Mouse (Mus musculus): ENCODE results near the gene Hdac2.

Hdac2 gene

GRCm38 (mm10) chr10:36974086-36974675 is at the start of gene Hdac2:
Gene Hdac2, plus strand, starts transcription at chr10:36974544.
- peak; percentile 85 for DNase-seq

- DNase-seq: no peak
Measured at GRCm38 (mm10) chr10:36928212-36928611, 46.1 kb upstream of the Hdac2 start.

DNA sequence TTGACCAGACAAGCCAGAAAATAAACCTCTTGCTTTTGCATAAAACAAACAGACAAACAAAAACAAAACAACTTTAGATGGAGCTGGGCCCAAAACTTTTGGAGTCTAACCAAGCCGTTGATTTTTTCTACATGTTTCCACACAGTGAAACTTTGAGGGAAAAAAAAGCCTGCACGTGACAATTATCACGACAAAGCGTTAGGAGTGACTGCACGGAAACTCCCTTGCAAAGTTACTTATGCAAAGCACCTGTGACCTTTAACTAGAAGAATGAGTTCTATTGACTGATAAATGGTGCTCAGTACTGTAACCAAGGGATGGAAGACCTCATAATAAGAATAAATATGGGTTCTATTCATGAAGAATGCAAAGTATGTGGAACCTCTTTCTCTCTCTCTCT is 38.5 kb upstream of the Hdac2 start:
- no peak for DNase-seq

DNA sequence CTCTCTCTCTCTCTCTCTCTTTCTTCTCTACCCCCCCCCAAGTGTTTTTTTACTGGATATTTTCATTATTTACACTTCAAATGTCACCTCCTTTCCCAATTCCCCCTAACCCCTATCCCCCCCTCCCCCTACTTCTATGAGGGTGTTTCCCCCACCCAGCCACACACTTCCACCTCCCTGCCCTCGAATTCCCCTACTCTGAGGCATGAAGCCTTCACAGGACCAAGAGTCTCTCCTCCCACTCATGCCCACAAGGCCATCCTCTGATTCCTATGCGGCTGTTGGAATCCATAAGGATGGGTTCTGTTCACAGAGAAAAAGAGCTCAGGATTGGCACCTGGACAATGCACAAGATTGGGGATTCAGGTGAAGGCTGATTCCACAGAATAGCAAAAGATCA is 38.1 kb upstream of the Hdac2 start:
- no peak for DNase-seq

DNA sequence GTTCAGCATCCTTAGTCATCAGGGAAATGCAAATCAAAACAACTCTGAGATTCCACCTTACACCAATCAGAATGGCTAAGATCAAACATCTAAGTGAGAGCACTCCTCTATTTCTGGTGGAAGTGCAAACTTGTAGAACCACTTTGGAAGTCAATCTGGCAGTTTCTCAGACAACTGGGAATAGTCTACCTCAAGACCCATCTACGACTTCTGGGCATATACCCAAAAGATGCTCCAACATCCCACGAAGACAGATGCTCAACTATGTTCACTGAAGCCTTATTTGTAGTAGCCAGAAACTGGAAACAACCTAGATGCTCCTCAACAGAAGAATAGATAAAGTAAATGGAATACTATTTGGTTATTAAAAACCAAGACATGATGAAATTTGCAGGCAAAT is 22.6 kb upstream of the Hdac2 start:
- peak; percentile 33 for DNase-seq

DNA sequence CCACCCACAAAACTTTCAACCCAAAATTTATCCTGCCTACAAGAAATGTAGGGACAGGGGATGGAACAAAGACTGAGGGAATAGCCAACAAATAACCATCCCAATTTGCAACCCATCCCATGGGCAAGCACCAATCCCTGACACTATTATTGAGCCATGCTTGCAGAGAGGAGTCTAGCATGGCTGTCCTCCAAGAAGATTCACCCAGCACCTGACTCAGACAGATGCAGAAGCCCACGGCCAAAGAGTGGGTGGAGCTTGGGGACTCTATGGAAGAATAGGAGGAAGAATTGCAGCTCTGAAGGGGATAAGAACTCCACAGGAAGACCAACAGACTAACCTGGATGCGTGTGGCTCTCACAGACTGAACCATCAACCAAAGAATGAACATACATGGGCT is 21.7 kb upstream of the Hdac2 start:
- DNase-seq: peak; percentile 12

GRCm38 (mm10) chr10:36959563-36960110 is 14.7 kb upstream of the Hdac2 start:
- DNase-seq: no peak

DNA sequence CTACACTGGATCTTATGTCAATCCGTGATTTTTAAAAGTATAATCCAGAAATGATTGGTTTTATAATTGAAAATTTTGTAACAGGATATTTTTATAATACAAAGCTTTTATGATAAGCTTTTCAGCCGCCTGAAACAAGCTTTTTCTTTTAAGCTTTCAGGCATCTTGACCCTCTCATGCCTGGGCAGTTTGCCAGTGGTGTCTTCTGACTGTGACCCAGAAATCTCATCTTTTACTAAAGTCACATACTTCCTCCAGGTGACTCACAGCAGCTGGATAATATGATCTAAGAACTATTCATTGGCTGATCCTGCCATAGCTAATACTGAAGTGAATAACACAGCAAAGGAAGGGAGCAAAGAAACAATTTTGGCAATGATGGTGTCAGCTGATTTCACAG is 9.9 kb upstream of the Hdac2 start:
- no peak for DNase-seq

- peak; percentile 73 for DNase-seq
Measured at GRCm38 (mm10) chr10:36974676-36975520, 554 bp downstream of the Hdac2 start.

GRCm38 (mm10) chr10:36981866-36982265 is 7.5 kb downstream of the Hdac2 start:
- no peak for DNase-seq

- no peak for DNase-seq
Measured at GRCm38 (mm10) chr10:36992149-36992548, 17.8 kb downstream of the Hdac2 start.

DNA sequence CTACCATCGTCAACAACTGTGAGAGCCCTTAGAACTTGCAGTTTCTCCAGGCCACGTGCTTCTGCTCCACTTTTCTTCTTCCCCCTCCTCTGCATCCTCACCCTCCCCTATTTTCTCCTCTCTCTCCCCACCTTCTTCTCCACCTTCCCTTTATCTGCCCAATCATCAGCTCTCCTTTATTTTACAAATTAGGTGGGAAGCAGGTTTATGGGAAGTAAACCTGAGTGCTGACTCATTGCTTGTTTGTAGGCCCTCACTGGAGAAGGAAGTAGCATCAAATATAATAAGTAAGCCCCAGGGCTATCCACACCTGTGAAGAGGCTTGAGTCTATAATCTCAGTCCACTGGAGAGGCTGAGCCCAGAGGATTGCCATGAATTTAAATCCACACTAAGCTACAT is 26.5 kb downstream of the Hdac2 start:
- DNase-seq: no peak

DNA sequence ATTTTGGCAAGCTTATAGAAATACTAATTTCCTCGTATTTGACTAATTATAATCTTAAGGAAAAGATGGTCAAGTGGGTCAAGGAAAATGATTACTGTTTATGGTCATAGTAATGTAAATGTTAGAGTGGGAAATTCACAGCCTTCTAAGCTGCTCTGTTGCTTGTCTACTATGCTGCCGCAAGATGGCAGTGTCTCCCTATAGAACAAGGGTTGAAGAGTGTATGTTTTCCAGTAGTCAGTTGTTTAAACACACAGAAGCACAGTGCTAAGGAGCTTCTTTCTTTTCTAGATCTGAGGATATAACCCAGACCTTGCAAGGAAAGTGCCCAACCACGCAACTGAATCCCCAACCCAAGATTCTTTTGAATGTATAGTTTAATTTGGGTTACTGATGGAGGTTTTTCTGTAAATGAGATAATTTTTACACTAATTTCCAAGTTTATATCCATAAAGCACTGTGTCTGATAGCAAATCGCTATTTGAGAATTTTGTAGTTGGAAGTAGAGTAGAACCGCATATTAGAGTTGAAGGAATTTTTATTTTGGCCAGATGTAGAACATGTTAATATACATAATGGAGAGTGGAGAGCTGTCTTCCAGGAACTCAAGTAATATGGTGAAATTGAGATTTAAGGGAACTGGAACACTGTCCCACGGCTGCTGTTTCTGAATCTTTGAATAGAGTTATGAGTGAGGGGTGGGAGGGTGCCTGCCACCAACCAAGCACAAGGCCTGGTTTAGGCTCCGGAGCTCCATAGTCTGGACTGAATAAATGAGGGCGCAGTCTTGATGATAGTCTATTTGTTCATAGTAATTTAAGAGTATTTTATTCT is 40.1 kb downstream of the Hdac2 start:
- DNase-seq: peak; percentile 66

DNA sequence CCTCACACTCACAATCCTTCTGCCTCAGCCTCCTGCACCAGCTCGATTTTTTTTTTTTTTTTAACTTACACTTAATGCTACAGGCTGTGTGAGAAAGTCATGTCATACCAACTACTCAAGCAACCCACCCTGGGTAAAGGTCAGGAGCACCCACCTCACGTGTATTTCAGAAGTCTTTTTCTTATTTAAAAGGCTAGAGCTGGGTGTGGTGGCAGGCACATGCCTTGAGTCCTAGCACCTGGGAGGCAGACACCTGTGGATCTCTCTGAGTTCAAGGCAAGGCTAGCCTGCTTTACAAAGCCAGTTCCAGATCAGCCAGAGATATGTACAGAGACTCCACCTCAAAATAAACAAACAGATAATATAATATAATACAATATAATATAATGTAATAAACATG is 41.4 kb downstream of the Hdac2 start:
- DNase-seq: no peak

DNA sequence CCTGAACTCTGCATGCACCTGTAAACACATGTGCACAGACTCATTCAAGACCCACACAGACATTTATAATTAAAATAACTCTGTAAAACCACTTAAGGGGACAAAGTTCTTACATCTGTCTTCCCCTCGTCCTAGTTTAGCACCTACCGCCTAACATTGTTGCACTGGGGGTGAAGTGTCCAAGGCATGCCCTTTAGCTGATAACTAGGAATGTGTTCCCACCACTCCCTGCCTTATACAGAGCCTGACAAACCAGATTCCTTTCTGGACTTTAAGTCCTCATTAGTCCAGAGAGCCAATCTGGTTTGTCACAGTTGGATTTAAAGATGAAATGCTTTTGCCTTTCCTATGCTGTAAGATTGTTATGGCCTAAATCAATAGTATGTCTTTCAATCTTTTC is 41.9 kb downstream of the Hdac2 start:
- no peak for DNase-seq

GRCm38 (mm10) chr10:37024301-37024700 is 50.0 kb downstream of the Hdac2 start:
- no peak for DNase-seq

- DNase-seq: no peak
Measured at GRCm38 (mm10) chr10:37028651-37029050, 54.3 kb downstream of the Hdac2 start.

- DNase-seq: no peak
Measured at GRCm38 (mm10) chr10:37035090-37035497, 60.8 kb downstream of the Hdac2 start.

- peak; percentile 68 for DNase-seq
Measured at GRCm38 (mm10) chr10:37047661-37048098, 73.3 kb downstream of the Hdac2 start.
